ENCODE assay signal across 9 mouse cellular contexts in genomic region chr6:112304751-112305150, GRCm38 (mm10). TPM values are rescaled to one million over a fixed set of nuclear protein-coding genes. Genes with fewer than 3 reads are reported as not detected.
DNase-seq lines count a peak whose midpoint lies in the region; ATAC-seq and TF ChIP-seq lines count a peak whose summit lies in the region.
"Had no signal": no experiment of that assay in that cellular context is flagged by ENCODE, and none has a peak within 500 bp of the region (broad histone marks: within the 10 kb centered on the region; RNA-seq: fewer than 3 reads in every experiment).

No protein-coding gene starts in this region.

- H3K9me3 ChIP-seq in forebrain, embryonic 13.5 days (replicated peaks) = no peaks in the 10 kb centered on the region
- H3K9me3 ChIP-seq: liver, embryonic 13.5 days had no signal

- peaks cover 3% of the 10 kb centered on the region; the same call in 1 of the 2 replicates for H3K4me1 ChIP-seq in forebrain, embryonic 13.5 days

- no peaks in the 10 kb centered on the region for H3K27me3 ChIP-seq in forebrain, embryonic 13.5 days
- H3K27me3 ChIP-seq: liver, embryonic 13.5 days had no signal

- WGBS in forebrain, embryonic 13.5 days = 77% methylated on average over 8 of the region's 8 CpGs

- DNase-seq in left cerebral cortex, adult 2 months (ENCODE audit: extremely low spot score in 1 of 2, low spot score in 2 of 2) = peak; percentile 10 to 20
- no peak for DNase-seq in left cerebral cortex, adult 8-10 months (ENCODE audit: low spot score in 2 of 2)
- DNase-seq in gastrocnemius, postnatal 36 days = peak; percentile 44 to 65
- DNase-seq in layer of hippocampus, adult 8-10 months (ENCODE audit: low spot score in 2 of 2) = peak; percentile 10 to 22
- DNase-seq in right cerebral cortex, postnatal 14 days = peak; percentile 12
- no peak for DNase-seq in cerebellum, adult 8-10 months
- DNase-seq: liver, embryonic 13.5 days had no signal

- TF ChIP-seq CTCF in left cerebral cortex, adult 2 months (IDR thresholded peaks at IDR 0.05) = no peak

- H3K9ac ChIP-seq in forebrain, embryonic 13.5 days = no peak overlapping the region
- H3K9ac ChIP-seq: liver, embryonic 13.5 days had no signal

- no peak overlapping the region for H3K4me2 ChIP-seq in forebrain, embryonic 13.5 days
- H3K4me2 ChIP-seq: liver, embryonic 13.5 days had no signal

- no peak overlapping the region for H3K27ac ChIP-seq in left cerebral cortex, adult 2 months
- H3K27ac ChIP-seq in forebrain, embryonic 13.5 days = no peak overlapping the region
- H3K27ac ChIP-seq: liver, embryonic 13.5 days had no signal

- H3K36me3 ChIP-seq in forebrain, embryonic 13.5 days (ENCODE audit: poor library complexity, severe bottlenecking) = no peaks in the 10 kb centered on the region
- H3K36me3 ChIP-seq: liver, embryonic 13.5 days had no signal

- no peak overlapping the region for H3K4me3 ChIP-seq in left cerebral cortex, adult 2 months
- no peak overlapping the region for H3K4me3 ChIP-seq in forebrain, embryonic 13.5 days
- H3K4me3 ChIP-seq: liver, embryonic 13.5 days had no signal

- intact Hi-C loops in left cerebral cortex, adult 2 months (cut with DNase I) = no loop called here
- intact Hi-C loops in gastrocnemius, postnatal 36 days (cut with DNase I) = no loop called here

- no peak for ATAC-seq in forebrain, embryonic 13.5 days
- ATAC-seq in monocyte, adult 5-6 weeks (replicated peaks; ENCODE audit: insufficient number of reproducible peaks, low FRiP score, low TSS enrichment, poor library complexity, severe bottlenecking) = no peak

RNA-seq across cellular contexts. Expression of gene Lmcd1, which starts 31.2 kb away (rescaled TPM):
- total RNA-seq in left cerebral cortex, adult 2 months (2021) = 1 to 10 TPM; 6.9 to 9.6 TPM
- total RNA-seq in left cerebral cortex, adult 8-10 months (2022) = 10 to 100 TPM in 1 of 4 experiments, 1 to 10 TPM in 3; 8.7 to 10.8 (median 9.5) TPM
- total RNA-seq in gastrocnemius, postnatal 36 days (2021) = 100 to 1,000 TPM in 1 of 2 experiments, 10 to 100 TPM in 1; 62.6 to 127 TPM
- total RNA-seq in layer of hippocampus, adult 8-10 months (2022) = 1 to 10 TPM; 6.1 to 8.3 (median 7.2) TPM
- polyA plus RNA-seq in forebrain, embryonic 13.5 days (2015; fragmentation: Nextera tagmentation; extraction: Ambion mirVana) = 14.6 and 14.8 TPM in 2 replicates
- not detected in 3 replicates for total RNA-seq in monocyte, adult 5-6 weeks (2017)

Comparison
In these comparisons a context has a peak if more than half of its experiments do, and no peak if none do; other contexts are left out.
1. DNase-seq: peak in left cerebral cortex, adult 2 months (2 of 2), gastrocnemius, postnatal 36 days (2 of 2), layer of hippocampus, adult 8-10 months (2 of 2) and right cerebral cortex, postnatal 14 days (single experiment); none in left cerebral cortex, adult 8-10 months (0 of 2) and cerebellum, adult 8-10 months (single experiment).
2. RNA of gene Lmcd1, which starts 31.2 kb away (total RNA-seq): 62.6 to 127 TPM in gastrocnemius, postnatal 36 days; 6.9 to 9.6 TPM in left cerebral cortex, adult 2 months, 8.7 to 10.8 TPM in left cerebral cortex, adult 8-10 months, 6.1 to 8.3 TPM in layer of hippocampus, adult 8-10 months and not detected in monocyte, adult 5-6 weeks; every median in the first group is over 4 times any median in the second.